Mouse (Mus musculus) left cerebral cortex, adult 2 months (tissue): ENCODE results near the gene Senp7. TPM values are rescaled to one million over a fixed set of nuclear protein-coding genes. Genes with fewer than 3 reads are reported as not detected.
A peak's percentile ranks its signal among the peaks of the same experiment; 100 is the strongest.

ENCODE experiments used
- DNase-seq, 2 experiments: peaks; one replicate each; pipeline ENCODE4 v3.0.0; 2021 to 2022; ENCODE audit warnings: low spot score in 2 of 2, mixed read lengths in 1 of 2; ENCODE audit errors: extremely low spot score in 1 of 2
- H3K27ac ChIP-seq: fragments of 200-600 bp; 2 replicates; pipeline ENCODE4 v1.8.1; 2022
- H3K4me3 ChIP-seq: fragments of 200-600 bp; 2 replicates; pipeline ENCODE4 v1.8.1; 2022
- CTCF ChIP-seq: fragments of 200-600 bp; IDR thresholded peaks from 2 replicates; pipeline ENCODE4 v1.8.1; 2022; ENCODE audit warnings: antibody characterized with exemption, mild to moderate bottlenecking, moderate library complexity
- intact Hi-C: fragments of 180-260 bp; cut with DNase I; formaldehyde crosslinking; loops from one replicate; pipeline ENCODE4 v1.15.1; 2025
- total RNA-seq, 2 experiments: library from RNA; stranded (reverse); gene quantifications; 2 replicates each; pipeline ENCODE4 v1.2.3; 2021

The Senp7 gene
- total RNA-seq, 2 experiments from 2014 or later: 41.7 to 44.4 TPM

- intact Hi-C loops: loop anchor here (1.0 kb wide), 1 partner anchor 8 kb away; the partner anchor contains the start of gene Pcnp
- Histone ChIP-seq H3K27ac (peak within 1 kb of the TSS; percentile 87), H3K4me3 (peak within 1 kb of the TSS; percentile 91)
- no peak for TF ChIP-seq CTCF
- peak; percentile 92 to 96 for DNase-seq
Observed at GRCm38 (mm10) chr16:56037138-56038010, 10.8 kb upstream of the Senp7 start, which contains the start of gene Trmt10c. Trmt10c (minus strand) TSS chr16:56037819.

GRCm38 (mm10) chr16:56038090-56038489 is 10.0 kb upstream of the Senp7 start:
- TF ChIP-seq CTCF: no peak
- no peak for DNase-seq
- Histone ChIP-seq H3K4me3 (peak overlapping the region; percentile 91), H3K27ac (peak overlapping the region; percentile 87)
- intact Hi-C loops: no loop called here

DNA sequence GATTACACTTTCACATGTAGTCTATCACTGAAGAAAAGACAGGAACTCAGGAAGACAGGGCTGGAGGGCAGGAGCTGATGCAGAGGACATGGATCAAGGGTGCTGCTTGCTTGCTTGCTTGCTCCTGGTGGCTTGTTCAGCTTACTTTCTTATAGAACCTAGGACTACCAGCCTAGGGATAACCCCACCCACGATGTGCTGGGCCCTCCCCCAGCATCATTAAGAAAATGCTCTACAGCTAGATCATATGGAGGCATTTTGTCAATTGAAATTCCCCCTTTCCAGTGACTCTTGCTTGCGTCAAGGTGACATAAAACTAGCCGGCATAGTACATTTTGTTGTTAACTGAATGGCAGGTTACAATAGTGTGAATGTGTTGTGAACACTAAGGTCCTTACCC is 7.8 kb downstream of the Senp7 start:
- Histone ChIP-seq H3K4me3 (no peak overlapping the region), H3K27ac (no peak overlapping the region)
- no peak for TF ChIP-seq CTCF
- no peak for DNase-seq
- intact Hi-C loops: no loop called here

DNA sequence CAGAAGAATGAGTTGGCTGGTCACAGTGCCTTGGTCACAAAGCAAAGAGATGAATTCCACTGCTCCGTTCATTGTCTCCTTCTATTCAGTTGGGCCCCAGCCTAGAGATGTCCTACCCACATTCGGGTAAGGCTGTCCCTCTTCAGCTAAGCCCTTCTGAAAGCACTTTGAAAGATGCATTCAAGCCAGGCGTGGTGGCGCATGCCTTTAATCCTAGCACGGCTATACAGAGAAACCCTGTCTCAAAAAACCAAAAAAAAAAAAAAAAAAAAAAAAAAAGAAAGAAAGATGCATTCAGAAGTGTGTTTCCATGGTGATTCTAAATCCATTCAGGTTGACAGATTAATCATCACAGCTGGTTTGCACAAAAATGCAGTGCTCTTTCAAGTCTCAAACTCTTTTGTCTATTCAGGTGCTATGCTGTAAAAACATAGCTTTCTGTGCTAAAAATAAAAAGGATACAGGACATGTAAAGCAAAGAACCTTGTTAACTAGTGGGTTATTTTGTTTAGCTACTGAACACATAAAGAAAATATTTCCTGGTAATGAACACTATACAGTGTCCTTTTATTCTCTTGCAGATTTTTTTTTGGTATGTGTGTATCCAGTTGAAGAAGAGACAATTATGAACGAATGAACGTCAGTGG is 8.9 kb downstream of the Senp7 start:
- intact Hi-C loops: no loop called here
- Histone ChIP-seq H3K27ac (no peak overlapping the region), H3K4me3 (no peak overlapping the region)
- TF ChIP-seq CTCF: no peak
- no peak for DNase-seq

- TF ChIP-seq CTCF: no peak
- Histone ChIP-seq H3K27ac (no peak overlapping the region), H3K4me3 (no peak overlapping the region)
- intact Hi-C loops: no loop called here
- DNase-seq: no peak
Observed at GRCm38 (mm10) chr16:56058151-56058550, 10.0 kb downstream of the Senp7 start.

GRCm38 (mm10) chr16:56061995-56062594 is 14.0 kb downstream of the Senp7 start:
- intact Hi-C loops: no loop called here

DNA sequence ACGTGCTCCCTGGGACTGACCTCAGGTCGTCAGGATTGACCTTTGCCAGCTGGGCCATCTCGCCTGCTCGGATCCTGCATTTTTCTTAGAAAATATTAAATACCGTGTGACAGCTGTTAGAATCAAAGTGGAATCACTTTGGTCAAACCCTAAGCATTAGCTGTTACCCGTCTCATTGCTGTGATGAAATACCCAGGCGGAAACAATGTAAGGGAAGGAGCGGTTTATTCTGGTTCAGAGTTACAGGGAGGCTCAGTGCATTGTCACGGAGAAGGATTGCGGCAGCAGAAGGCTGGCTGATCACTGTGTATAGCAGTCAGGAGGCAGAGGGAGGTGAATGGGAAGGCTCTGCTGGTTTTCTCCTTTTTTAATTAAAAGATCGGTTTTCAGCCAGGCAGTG is 14.8 kb downstream of the Senp7 start:
- no peak overlapping the region for H3K4me3 ChIP-seq
- TF ChIP-seq CTCF: no peak
- intact Hi-C loops: no loop called here
- H3K27ac ChIP-seq: no peak overlapping the region
- no peak for DNase-seq

More at GRCm38 (mm10) chr16:56061995-56062594, 14.0 kb downstream of the Senp7 start:
- TF ChIP-seq CTCF: no peak
- H3K4me3 ChIP-seq: no peak overlapping the region
- DNase-seq: no peak
- H3K27ac ChIP-seq: no peak overlapping the region

DNA sequence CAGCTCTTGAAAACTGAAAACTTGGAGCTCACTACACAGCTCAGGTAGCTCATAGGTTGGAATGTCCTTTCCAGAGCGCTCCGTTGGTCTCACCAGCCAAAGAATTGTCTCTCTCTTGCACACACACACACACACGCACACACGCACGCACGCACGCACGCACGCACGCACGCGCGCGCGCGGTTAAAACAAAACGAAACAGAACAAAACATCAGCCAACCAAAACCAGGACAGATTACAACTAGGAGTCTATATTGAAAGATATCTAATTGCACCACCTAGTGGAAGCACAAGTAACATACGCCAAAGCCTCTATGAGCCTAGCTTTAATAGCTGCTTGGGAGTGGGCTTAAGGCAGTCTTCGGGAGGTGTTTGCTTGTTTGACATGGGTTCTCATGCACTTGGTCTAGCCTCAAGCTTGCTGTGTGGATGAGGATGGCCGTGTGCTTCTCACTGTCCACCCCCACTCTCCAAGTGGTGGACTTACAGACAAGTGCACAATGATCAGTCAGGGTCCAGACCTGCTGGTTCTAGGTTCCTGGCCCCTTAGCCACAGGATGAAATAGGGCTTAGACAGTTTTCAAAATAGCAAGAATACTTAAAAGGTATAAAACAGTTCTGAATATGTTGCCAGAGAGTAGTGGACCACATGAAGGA is 16.3 kb downstream of the Senp7 start:
- TF ChIP-seq CTCF: peak; percentile 67
- peak overlapping the region; percentile 33 for H3K4me3 ChIP-seq
- intact Hi-C loops: loop anchor here (2.0 kb wide), 1 partner anchor 114 kb away; no protein-coding TSS in a partner anchor
- H3K27ac ChIP-seq: no peak overlapping the region
- DNase-seq: peak; percentile 47 to 59

GRCm38 (mm10) chr16:56066113-56066512 is 18.0 kb downstream of the Senp7 start:
- no peak for DNase-seq
- intact Hi-C loops: no loop called here
- no peak overlapping the region for H3K27ac ChIP-seq
- no peak overlapping the region for H3K4me3 ChIP-seq
- no peak for TF ChIP-seq CTCF

- peak in 1 of 2 experiments; percentile 3 for DNase-seq
- no peak overlapping the region for H3K4me3 ChIP-seq
- TF ChIP-seq CTCF: no peak
- no peak overlapping the region for H3K27ac ChIP-seq
- intact Hi-C loops: no loop called here
Observed at GRCm38 (mm10) chr16:56068523-56069070, 20.5 kb downstream of the Senp7 start.
